Mouse (Mus musculus) adrenal gland, adult 18-20 months (tissue): ENCODE results near the gene Lekr1. TPM values are rescaled to one million over a fixed set of nuclear protein-coding genes. Genes with fewer than 3 reads are reported as not detected.

Experiments
- DNase-seq, 2 experiments: peaks; one replicate each; pipeline ENCODE4 v3.0.0; 2021 to 2022; ENCODE audit warnings: low spot score in 2 of 2
- total RNA-seq, 2 experiments: library from RNA; stranded (reverse); gene quantifications; 1 replicate in 1 of 2; 2 replicates in 1 of 2; pipeline ENCODE4 v1.2.3; 2021

Gene Lekr1
- total RNA-seq, 2 experiments from 2014 or later, result 2.5 to 3.1 TPM

DNA sequence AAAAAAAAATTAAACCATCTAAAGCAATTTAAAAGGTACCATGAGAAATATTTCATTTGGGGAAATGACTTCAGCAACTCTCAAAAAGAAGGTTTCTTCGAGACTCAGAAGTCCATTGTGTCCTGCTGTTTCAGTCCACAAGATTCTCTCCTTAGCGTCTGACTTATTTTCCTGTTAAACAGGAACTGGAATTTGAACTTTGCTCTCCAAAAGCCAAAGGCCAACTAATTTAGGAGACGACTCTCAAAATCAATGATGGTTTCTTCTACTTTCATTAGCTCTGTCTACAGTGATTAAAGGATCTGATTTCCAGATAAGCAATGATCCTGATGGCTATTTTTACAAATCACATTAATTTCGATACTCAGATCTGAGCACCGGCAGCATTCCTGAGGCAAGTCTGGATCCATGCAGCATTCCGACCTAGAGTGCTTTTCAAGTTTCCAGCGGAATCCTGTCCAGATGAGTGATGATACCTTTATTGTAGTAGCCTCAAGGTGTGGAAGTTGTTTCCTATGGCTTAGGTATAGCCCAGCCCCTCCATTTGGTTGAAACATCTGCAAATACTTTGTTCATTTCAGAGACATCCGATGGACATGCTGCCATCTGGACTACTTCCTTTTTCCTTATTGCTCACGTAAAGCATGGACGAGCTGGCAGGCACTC lies 11.4 kb upstream of the Lekr1 start:
- no peak for DNase-seq

DNA sequence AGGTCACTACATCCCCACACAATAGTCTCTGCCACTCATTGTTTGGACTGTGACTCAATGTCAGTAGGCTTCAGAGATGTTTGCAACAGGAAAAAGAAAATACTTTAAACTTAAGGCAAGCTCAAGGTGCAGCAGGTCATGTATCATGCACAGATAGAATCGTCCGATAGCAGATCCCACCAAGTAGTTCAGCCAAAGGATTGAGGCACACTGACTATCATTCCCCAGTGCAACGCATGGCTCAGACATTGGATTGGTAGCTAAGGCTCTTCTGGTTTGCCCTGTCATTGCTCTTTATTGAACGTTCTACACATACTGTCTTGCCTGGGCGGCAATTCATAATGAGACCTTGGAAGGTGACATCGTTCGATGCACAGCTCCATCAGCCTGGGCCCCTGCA lies 9.6 kb upstream of the Lekr1 start:
- no peak for DNase-seq

- no peak for DNase-seq
Measured at GRCm38 (mm10) chr3:65656902-65657660, 8.9 kb upstream of the Lekr1 start.

DNA sequence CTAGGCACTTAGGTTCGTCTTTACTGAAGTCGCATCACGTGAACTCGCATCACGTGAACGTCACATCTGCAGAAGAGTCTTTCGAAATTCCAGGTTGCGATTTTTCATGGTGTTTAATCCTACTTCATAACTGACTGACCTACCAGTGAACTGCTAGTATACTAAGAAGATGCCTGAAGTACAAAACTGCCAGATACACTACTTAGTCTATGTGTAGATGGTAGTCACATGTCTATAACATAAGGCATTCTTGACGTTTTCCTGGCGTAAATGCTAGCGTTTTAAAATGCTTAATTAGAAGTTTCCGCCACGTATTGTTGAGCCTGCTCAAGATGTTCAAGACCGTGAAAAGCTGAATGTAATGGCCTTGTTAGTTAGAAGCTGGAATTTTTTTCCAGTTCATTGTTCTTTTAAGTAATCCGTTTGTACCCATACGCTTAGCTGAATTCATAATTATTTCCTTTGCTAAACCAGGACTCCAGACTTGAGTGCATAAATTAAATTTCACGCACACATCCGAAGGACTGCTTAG lies 7.9 kb upstream of the Lekr1 start:
- DNase-seq, result no peak

DNA sequence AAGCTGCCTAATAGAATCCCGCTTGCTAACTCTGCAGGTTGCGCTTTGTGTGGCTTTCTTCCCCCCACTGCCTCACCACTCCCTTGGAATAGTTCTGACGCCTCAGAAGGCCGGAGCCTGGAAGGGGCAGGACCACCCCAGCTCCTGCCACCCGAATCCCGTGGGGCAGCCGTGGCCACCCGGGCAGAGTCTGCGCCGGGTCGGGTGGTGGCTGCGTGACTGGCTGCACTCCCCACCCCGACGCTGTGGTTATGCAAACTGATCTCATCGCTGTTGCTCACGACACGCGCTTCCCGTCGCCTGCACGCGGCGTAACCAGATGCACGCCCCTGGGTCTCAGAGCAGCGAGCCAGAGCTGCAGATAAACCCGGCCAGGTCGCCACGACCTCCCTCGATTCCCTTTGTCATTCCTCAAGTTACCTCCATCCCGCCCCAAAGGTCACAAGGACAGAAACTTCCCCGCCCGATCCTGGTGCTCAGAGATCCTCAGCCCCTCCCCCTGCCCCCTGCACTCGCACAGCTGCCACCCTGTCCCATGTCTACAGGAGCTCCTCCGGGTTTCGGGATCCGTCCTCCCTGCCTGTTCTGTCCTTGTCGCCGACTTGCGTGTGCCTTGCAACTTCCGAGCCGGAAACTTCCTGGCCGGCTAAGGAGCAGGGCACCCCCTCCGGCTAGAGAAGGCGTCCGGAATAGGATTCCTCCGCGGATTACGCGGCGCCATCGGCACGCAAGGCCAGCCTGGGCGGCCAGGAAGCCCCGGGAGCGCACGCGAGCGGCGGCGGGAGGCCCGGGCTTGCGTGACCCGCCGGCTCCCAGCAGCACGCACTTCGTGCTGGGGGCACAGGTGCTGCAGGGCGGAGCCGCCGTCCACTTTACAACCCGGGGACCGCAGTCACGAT lies 7.1 kb upstream of the Lekr1 start:
- DNase-seq, result peak; percentile 69 to 76

DNA sequence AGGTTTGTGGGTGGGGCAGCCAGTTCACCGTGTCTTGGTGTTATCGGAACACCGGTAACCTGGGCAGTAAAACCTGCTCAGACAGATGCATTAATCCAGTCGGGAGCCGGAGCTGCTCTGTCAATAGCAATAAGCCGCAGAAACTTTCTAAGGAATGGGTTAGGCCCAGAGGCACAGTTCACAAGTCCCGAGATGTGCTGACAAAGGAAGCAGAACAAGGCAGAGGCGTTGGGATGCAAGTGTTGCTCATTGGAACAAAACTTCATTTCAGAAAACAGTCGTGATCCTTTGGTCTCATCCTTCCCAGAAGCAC lies 6.5 kb upstream of the Lekr1 start:
- DNase-seq, result no peak

- DNase-seq, result no peak
Measured at GRCm38 (mm10) chr3:65660336-65660735, 5.7 kb upstream of the Lekr1 start.

- DNase-seq, result no peak
Measured at GRCm38 (mm10) chr3:65661731-65662130, 4.3 kb upstream of the Lekr1 start.

DNA sequence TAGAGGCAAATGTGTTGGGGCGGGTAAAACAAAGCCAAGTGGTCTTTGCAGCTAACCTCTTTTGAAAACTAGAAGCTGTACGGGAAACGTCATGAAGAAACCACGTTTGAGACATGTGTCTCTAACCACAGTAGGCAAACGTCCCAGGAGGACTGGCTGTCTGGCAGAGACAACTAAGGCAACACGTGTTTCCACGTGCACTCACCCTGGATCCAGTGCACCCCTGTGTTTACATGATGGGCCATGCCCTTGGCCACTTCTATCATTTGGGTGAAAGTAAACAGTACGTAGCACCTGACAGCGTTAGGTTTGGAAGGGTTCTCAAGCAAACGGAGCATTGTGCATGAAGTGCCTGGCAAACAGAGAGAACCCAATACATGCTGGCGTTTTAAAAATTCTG lies 2.9 kb upstream of the Lekr1 start:
- DNase-seq, result no peak

- no peak for DNase-seq
Measured at GRCm38 (mm10) chr3:65670216-65670615, 4.2 kb downstream of the Lekr1 start.

- no peak for DNase-seq
Measured at GRCm38 (mm10) chr3:65673725-65674124, 7.7 kb downstream of the Lekr1 start.

DNA sequence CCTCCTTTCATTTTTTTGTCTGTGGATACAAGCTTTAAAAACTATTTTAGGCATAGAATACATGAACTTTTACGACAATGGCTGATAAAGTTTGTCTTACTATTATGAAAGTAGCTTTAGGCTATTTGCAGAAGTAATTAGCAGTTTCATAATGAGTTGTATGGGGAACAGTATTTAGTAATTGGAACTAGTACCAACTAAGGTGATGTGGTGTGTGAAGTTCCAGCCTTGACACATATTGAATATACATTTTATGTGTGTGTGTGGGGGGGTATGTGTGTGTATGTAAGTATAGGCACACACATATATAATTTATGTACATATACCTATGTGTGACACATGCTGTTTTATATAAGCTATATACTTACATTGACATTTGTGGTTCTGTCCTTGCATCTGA lies 14.6 kb downstream of the Lekr1 start:
- DNase-seq, result no peak

- DNase-seq, result no peak
Measured at GRCm38 (mm10) chr3:65689705-65690104, 23.7 kb downstream of the Lekr1 start.

- DNase-seq, result no peak
Measured at GRCm38 (mm10) chr3:65690850-65691249, 24.8 kb downstream of the Lekr1 start.

- no peak for DNase-seq
Measured at GRCm38 (mm10) chr3:65699704-65700103, 33.7 kb downstream of the Lekr1 start.

- DNase-seq, result no peak
Measured at GRCm38 (mm10) chr3:65714372-65714771, 48.3 kb downstream of the Lekr1 start.

GRCm38 (mm10) chr3:65717406-65717805 lies 51.4 kb downstream of the Lekr1 start:
- DNase-seq, result no peak

DNA sequence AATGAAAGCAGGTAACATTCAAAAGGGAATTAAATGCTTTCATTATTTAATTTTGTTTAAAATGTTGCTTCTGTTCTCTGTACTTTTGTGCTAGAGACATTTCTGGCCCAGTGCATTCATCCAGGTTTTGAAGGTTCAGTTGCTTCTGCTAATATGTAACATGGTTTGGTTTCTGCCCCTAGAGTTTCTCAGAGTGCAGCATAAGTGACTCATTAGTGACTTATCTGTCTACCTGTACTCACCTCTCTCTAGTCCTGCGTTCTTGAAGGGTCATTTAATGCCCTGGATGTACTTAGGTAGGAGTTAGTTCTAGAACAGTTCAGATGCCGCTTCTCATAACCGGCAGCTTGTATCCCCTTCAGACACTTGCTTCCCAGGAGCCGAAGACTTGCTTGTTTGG lies 56.9 kb downstream of the Lekr1 start:
- no peak for DNase-seq

GRCm38 (mm10) chr3:65723664-65724063 lies 57.6 kb downstream of the Lekr1 start:
- no peak for DNase-seq

DNA sequence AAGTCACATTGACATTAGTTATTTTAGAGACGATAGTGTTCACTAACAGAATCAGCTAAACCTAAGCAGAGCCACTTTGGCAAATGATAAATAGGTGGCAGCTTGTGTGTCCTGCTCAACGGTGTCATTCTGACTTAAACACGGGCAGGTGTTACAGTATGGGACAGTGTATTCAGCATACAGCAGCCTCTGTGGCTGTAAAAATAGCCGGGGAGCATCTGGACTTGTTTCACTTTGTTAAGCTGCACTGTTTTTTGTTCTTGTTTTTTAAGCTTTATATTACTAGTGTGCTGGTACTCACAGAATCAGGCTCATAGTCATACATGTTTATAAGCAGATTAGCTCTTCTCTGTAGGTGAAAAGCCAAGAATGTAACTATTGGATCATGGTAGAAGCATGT lies 71.8 kb downstream of the Lekr1 start:
- no peak for DNase-seq

DNA sequence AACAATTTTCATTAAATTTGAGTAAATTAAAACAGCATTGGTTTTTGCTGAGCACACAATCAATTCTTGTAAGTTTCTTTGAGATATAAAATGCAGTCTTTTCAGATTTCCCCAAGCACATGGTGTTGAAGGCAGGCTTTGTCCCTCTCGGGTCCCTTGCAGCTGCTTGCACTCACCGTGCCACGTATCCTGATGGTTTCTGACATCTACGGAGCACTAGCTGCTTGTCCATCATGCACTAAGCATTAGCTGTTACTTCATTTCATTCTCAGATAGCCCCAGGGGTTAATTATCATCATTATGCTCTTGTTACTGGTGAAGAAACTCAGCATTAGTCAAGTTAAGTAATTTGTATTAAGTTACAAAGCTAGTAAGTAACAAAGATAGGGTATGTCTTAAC lies 78.9 kb downstream of the Lekr1 start:
- no peak for DNase-seq
